Mouse (Mus musculus) limb, embryonic 10.5 days (tissue): ENCODE results near the gene Tm6sf1. TPM values are rescaled to one million over a fixed set of nuclear protein-coding genes. Genes with fewer than 3 reads are reported as not detected.

Experiments used
- DNase-seq: peaks from one replicate; pipeline ENCODE4 v3.0.0-alpha.2; 2017; ENCODE audit warnings: low spot score
- H3K27ac ChIP-seq: fragments of 300-500 bp; sonication (generic); 2 replicates; pipeline ENCODE4 v1.5.1; 2016; ENCODE audit warnings: mild to moderate bottlenecking
- H3K27me3 ChIP-seq: fragments of 300-500 bp; sonication (generic); 2 replicates; pipeline ENCODE4 v1.6.1; 2016; ENCODE audit warnings: low read depth, mild to moderate bottlenecking; ENCODE audit not compliant: poor library complexity, severe bottlenecking
- H3K36me3 ChIP-seq: fragments of 300-500 bp; sonication (generic); 2 replicates; pipeline ENCODE4 v1.6.1; 2016; ENCODE audit warnings: mild to moderate bottlenecking, moderate library complexity
- H3K4me1 ChIP-seq: fragments of 300-500 bp; sonication (generic); 2 replicates; pipeline ENCODE4 v1.6.1; 2016
- H3K4me3 ChIP-seq: fragments of 300-500 bp; sonication (generic); 2 replicates; pipeline ENCODE4 v1.5.1; 2016; ENCODE audit warnings: mild to moderate bottlenecking, moderate library complexity
- H3K9me3 ChIP-seq: fragments of 300-500 bp; sonication (generic); replicated peaks from 2 replicates; pipeline ENCODE4 v1.6.1; 2016; ENCODE audit warnings: mild to moderate bottlenecking
- WGBS: fragments of 180-500 bp; shearing (Covaris S2); methylation state at CpG from one replicate; pipeline ENCODE4 v1.1.7; 2016; 5-methylcytosine and 5-hydroxymethylcytosine counted together
- polyA plus RNA-seq: library from polyadenylated mRNA; unstranded; fragments of >200 nt; fragmentation: Nextera tagmentation; extraction: Ambion mirVana; gene quantifications from 2 replicates; pipeline ENCODE4 v1.2.1, GENCODE M21; 2016

Tm6sf1 gene
- polyA plus RNA-seq, 1 experiment from 2014 or later = 9.2 TPM

GRCm38 (mm10) chr7:81842141-81842540 lies 16.7 kb upstream of the Tm6sf1 start:
- Histone ChIP-seq H3K9me3 (no peaks in the 10 kb centered on the region), H3K4me3 (no peak overlapping the region), H3K36me3 (no peaks in the 10 kb centered on the region), H3K27ac (no peak overlapping the region), H3K27me3 (no peaks in the 10 kb centered on the region), H3K4me1 (peaks cover 20% of the 10 kb centered on the region)
- no peak for DNase-seq
- WGBS = 93% methylated on average over 7 of the region's 7 CpGs

GRCm38 (mm10) chr7:81842998-81843397 lies 15.8 kb upstream of the Tm6sf1 start:
- DNase-seq = no peak
- Histone ChIP-seq H3K9me3 (no peaks in the 10 kb centered on the region), H3K4me1 (peaks cover 29% of the 10 kb centered on the region), H3K27me3 (no peaks in the 10 kb centered on the region), H3K4me3 (no peak overlapping the region), H3K27ac (no peak overlapping the region), H3K36me3 (no peaks in the 10 kb centered on the region)
- WGBS = 81% methylated on average over 1 of the region's 1 CpGs

GRCm38 (mm10) chr7:81843903-81844302 lies 14.9 kb upstream of the Tm6sf1 start:
- Histone ChIP-seq H3K4me3 (no peak overlapping the region), H3K27ac (no peak overlapping the region), H3K4me1 (peaks cover 35% of the 10 kb centered on the region), H3K9me3 (no peaks in the 10 kb centered on the region), H3K27me3 (no peaks in the 10 kb centered on the region), H3K36me3 (no peaks in the 10 kb centered on the region)
- DNase-seq = peak; percentile 12
- WGBS = 88% methylated on average over 8 of the region's 8 CpGs

- no peaks in the 10 kb centered on the region for H3K36me3 ChIP-seq
- WGBS = 77% methylated on average over 11 of the region's 11 CpGs
- no peak overlapping the region for H3K27ac ChIP-seq
- H3K9me3 ChIP-seq = no peaks in the 10 kb centered on the region
- DNase-seq = no peak
- H3K4me3 ChIP-seq = no peak overlapping the region
- peaks cover 35% of the 10 kb centered on the region for H3K4me1 ChIP-seq
- no peaks in the 10 kb centered on the region for H3K27me3 ChIP-seq
These were observed 14.0 kb upstream of the Tm6sf1 start for GRCm38 (mm10) chr7:81844801-81845200.

- no peak for DNase-seq
- Histone ChIP-seq H3K27ac (no peak overlapping the region), H3K36me3 (no peaks in the 10 kb centered on the region), H3K4me3 (no peak overlapping the region), H3K9me3 (no peaks in the 10 kb centered on the region), H3K4me1 (peaks cover 35% of the 10 kb centered on the region), H3K27me3 (no peaks in the 10 kb centered on the region)
- 76% methylated on average over 3 of the region's 3 CpGs for WGBS
These were observed 13.5 kb upstream of the Tm6sf1 start for GRCm38 (mm10) chr7:81845313-81845712.

GRCm38 (mm10) chr7:81846008-81846407 lies 12.8 kb upstream of the Tm6sf1 start:
- Histone ChIP-seq H3K4me1 (peaks cover 35% of the 10 kb centered on the region), H3K27me3 (no peaks in the 10 kb centered on the region), H3K4me3 (no peak overlapping the region), H3K9me3 (no peaks in the 10 kb centered on the region), H3K27ac (no peak overlapping the region), H3K36me3 (no peaks in the 10 kb centered on the region)
- WGBS = 81% methylated on average over 8 of the region's 8 CpGs
- DNase-seq = no peak

- Histone ChIP-seq H3K4me1 (peaks cover 35% of the 10 kb centered on the region), H3K4me3 (no peak overlapping the region)
- no peak for DNase-seq
These were observed 11.8 kb upstream of the Tm6sf1 start for GRCm38 (mm10) chr7:81847010-81847409.

GRCm38 (mm10) chr7:81847777-81848176 lies 11.0 kb upstream of the Tm6sf1 start:
- no peaks in the 10 kb centered on the region for H3K27me3 ChIP-seq
- no peak overlapping the region for H3K4me3 ChIP-seq
- 28% methylated on average over 4 of the region's 4 CpGs for WGBS
- H3K36me3 ChIP-seq = no peaks in the 10 kb centered on the region
- DNase-seq = no peak
- H3K27ac ChIP-seq = 0 out of 2 replicates have a peak overlapping the region, but pooled peaks have one; percentile 40
- peaks cover 35% of the 10 kb centered on the region for H3K4me1 ChIP-seq
- H3K9me3 ChIP-seq = no peaks in the 10 kb centered on the region

More at GRCm38 (mm10) chr7:81847010-81847409, 11.8 kb upstream of the Tm6sf1 start:
- WGBS = 52% methylated on average over 8 of the region's 8 CpGs
- Histone ChIP-seq H3K27ac (no peak overlapping the region), H3K9me3 (no peaks in the 10 kb centered on the region), H3K27me3 (no peaks in the 10 kb centered on the region), H3K36me3 (no peaks in the 10 kb centered on the region)

GRCm38 (mm10) chr7:81849214-81849613 lies 9.6 kb upstream of the Tm6sf1 start:
- no peak for DNase-seq
- Histone ChIP-seq H3K27me3 (no peaks in the 10 kb centered on the region), H3K9me3 (no peaks in the 10 kb centered on the region), H3K4me1 (peaks cover 35% of the 10 kb centered on the region), H3K4me3 (no peak overlapping the region), H3K36me3 (no peaks in the 10 kb centered on the region), H3K27ac (no peak overlapping the region)
- WGBS = 89% methylated on average over 5 of the region's 5 CpGs

DNA sequence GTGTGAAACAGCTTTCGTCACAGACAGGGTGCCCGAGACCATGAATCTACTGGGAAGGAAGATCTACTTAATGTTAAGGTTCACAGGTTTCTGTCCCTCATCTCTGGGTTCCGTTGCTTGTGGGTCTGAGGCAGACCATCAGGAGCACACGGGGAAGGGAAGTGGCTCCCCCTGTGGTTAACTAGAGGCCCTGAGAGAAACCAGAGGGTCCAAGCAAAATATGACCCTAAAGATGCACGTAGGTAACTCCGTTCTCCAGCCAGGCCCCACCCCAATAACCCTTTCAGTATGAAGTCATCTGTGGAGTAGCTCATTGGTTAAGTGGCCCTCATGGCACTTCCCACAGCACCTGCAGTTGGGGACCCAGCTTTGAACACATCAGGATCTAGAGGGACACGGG lies 9.2 kb upstream of the Tm6sf1 start:
- H3K9me3 ChIP-seq = no peaks in the 10 kb centered on the region
- no peaks in the 10 kb centered on the region for H3K27me3 ChIP-seq
- no peaks in the 10 kb centered on the region for H3K36me3 ChIP-seq
- 89% methylated on average over 7 of the region's 7 CpGs for WGBS
- H3K4me1 ChIP-seq = peaks cover 32% of the 10 kb centered on the region
- no peak overlapping the region for H3K4me3 ChIP-seq
- no peak overlapping the region for H3K27ac ChIP-seq
- DNase-seq = no peak

GRCm38 (mm10) chr7:81850171-81850570 lies 8.6 kb upstream of the Tm6sf1 start:
- 93% methylated on average over 6 of the region's 6 CpGs for WGBS
- Histone ChIP-seq H3K4me1 (peaks cover 27% of the 10 kb centered on the region), H3K27ac (no peak overlapping the region), H3K27me3 (no peaks in the 10 kb centered on the region), H3K4me3 (no peak overlapping the region), H3K9me3 (no peaks in the 10 kb centered on the region), H3K36me3 (no peaks in the 10 kb centered on the region)
- no peak for DNase-seq

- Histone ChIP-seq H3K4me1 (peaks cover 19% of the 10 kb centered on the region), H3K27ac (no peak overlapping the region), H3K36me3 (no peaks in the 10 kb centered on the region), H3K9me3 (no peaks in the 10 kb centered on the region), H3K4me3 (no peak overlapping the region), H3K27me3 (0 out of 2 replicates have a peak, but pooled peaks cover 6% of the 10 kb centered on the region)
- no peak for DNase-seq
- 88% methylated on average over 3 of the region's 3 CpGs for WGBS
These were observed 7.1 kb upstream of the Tm6sf1 start for GRCm38 (mm10) chr7:81851706-81852105.

GRCm38 (mm10) chr7:81854568-81855307 lies 4.1 kb upstream of the Tm6sf1 start:
- WGBS = 85% methylated on average over 8 of the region's 8 CpGs
- Histone ChIP-seq H3K36me3 (no peaks in the 10 kb centered on the region), H3K9me3 (no peaks in the 10 kb centered on the region), H3K27ac (no peak overlapping the region), H3K4me3 (no peak overlapping the region), H3K27me3 (peaks cover 37% of the 10 kb centered on the region), H3K4me1 (peaks cover 19% of the 10 kb centered on the region)
- no peak for DNase-seq

DNA sequence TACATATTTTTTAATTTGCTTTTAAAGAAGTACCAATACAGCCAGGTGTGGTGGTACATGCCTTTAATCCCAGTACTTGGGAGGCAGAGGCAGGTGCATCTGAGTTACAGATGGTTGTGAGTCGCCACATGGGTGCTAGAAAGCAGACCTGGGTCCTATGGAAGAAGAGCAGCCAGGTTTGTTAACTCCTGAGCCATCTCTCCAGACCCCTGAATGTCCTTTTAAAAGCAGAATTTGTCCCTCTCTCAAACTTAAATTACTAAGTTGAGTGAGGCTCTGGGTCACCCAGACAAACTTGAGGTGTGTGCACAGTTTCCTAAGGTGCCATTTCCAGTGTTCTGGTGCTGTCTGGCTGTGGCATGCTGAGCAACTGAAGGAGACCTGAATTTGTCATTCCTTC lies 3.1 kb upstream of the Tm6sf1 start, which contains the start of gene Gm10160:
TSS of gene Gm10160 (minus strand) at position 101 of the 400 bp plus-strand sequence.
- Histone ChIP-seq H3K9me3 (no peaks in the 10 kb centered on the region), H3K4me1 (peaks cover 27% of the 10 kb centered on the region), H3K4me3 (no peak within 1 kb of the TSS), H3K36me3 (no peaks in the 10 kb centered on the region), H3K27ac (no peak within 1 kb of the TSS), H3K27me3 (peaks cover 46% of the 10 kb centered on the region)
- 74% methylated on average over 1 of the region's 1 CpGs for WGBS
- DNase-seq = no peak
